Mouse (Mus musculus) bone marrow, adult 2 months (tissue): ENCODE results near the gene Vwce.

Experiments used
- CTCF ChIP-seq: fragments of 200-500 bp; IDR thresholded peaks from 2 replicates; pipeline ENCODE4 v1.5.1; 2011; ENCODE audit warnings: low read length, control low read depth; ENCODE audit not compliant: control insufficient read depth, insufficient read depth
- POLR2A ChIP-seq: fragments of 200-500 bp; IDR thresholded peaks from 2 replicates; pipeline ENCODE4 v1.6.1; 2011; ENCODE audit warnings: low read depth, mild to moderate bottlenecking, control low read depth, low read length, borderline replicate concordance; ENCODE audit not compliant: control insufficient read depth

DNA sequence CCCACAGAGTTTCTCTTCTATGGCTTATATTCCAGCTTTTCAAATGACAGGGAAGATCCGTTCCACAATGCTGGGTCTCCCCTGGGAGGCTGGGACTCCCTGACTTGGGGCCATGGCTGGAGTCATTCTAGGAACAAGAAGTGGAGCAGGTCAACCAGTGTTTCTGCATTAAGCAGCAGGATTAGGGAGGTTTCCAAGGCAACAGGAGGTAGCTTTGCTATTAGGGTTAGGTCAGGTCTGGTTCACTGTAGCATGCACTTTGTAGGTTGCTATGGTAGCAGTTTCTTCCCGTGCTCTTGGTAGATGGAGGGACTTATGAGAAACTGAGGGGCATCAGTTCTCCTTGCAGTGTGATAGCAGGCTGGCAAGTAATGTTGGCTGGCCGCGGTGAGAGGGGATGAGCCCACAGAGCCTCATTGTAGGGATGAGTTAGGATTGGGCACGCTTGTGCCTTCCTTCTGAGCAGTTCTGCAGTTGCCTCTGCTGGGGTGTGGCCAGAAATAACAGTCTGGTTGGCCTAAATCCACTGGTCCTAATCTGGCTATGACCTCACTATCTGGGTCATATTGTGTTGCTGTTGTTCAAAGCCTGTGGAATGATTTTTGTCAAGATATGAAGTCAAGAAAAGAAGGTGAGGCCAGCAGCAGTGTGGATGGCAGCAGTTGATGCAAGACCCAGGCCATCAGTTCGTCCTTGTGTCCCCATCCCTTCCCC lies 67.2 kb downstream of the Vwce start:
- TF ChIP-seq CTCF = no peak
- no peak for TF ChIP-seq POLR2A
